11 mouse cellular contexts compared by ENCODE assay signal in genomic region chr15:100467738-100468137, GRCm38 (mm10). TPM values are rescaled to one million over a fixed set of nuclear protein-coding genes. Genes with fewer than 3 reads are reported as not detected.
DNase-seq lines count a peak whose midpoint lies in the region; ATAC-seq and TF ChIP-seq lines count a peak whose summit lies in the region.
"Had no signal": no experiment of that assay in that cellular context is flagged by ENCODE, and none has a peak within 500 bp of the region (broad histone marks: within the 10 kb centered on the region; RNA-seq: fewer than 3 reads in every experiment).

No protein-coding gene starts in this region.

- 39% methylated on average over 8 of the region's 8 CpGs for WGBS in heart, embryonic 10.5 days
- 37% methylated on average over 8 of the region's 8 CpGs for WGBS in forebrain, embryonic 16.5 days
- 34% methylated on average over 7 of the region's 8 CpGs for WGBS in liver, embryonic 14.5 days (ENCODE audit: insufficient replicate concordance)

- no peaks in the 10 kb centered on the region for H3K9me3 ChIP-seq in heart, embryonic 10.5 days
- no peaks in the 10 kb centered on the region for H3K9me3 ChIP-seq in forebrain, embryonic 16.5 days (ENCODE audit: control insufficient read depth, low read length)
- H3K9me3 ChIP-seq in liver, embryonic 14.5 days (ENCODE audit: control insufficient read depth, low read length), result no peaks in the 10 kb centered on the region

- no peak for ATAC-seq in forebrain, embryonic 16.5 days
- ATAC-seq in liver, embryonic 14.5 days (ENCODE audit: insufficient read depth), result no peak

- H3K79me3 ChIP-seq in C2C12 (ENCODE audit: low read depth), result no peaks in the 10 kb centered on the region

- peaks cover 22% of the 10 kb centered on the region for H3K36me3 ChIP-seq in heart, embryonic 10.5 days
- H3K36me3 ChIP-seq in C2C12 (ENCODE audit: control insufficient read depth, insufficient read depth), result peaks cover 13% of the 10 kb centered on the region
- peaks cover 3% of the 10 kb centered on the region; the same call in 1 of the 2 replicates for H3K36me3 ChIP-seq in forebrain, embryonic 16.5 days (ENCODE audit: control insufficient read depth, insufficient read depth)
- H3K36me3 ChIP-seq in liver, embryonic 14.5 days (replicated peaks; ENCODE audit: control insufficient read depth, insufficient read depth, low read depth), result no peaks in the 10 kb centered on the region

- H3K4me3 ChIP-seq in heart, embryonic 10.5 days, result peak overlapping the region; percentile 76
- peak overlapping the region; percentile 91 for H3K4me3 ChIP-seq in C2C12 (ENCODE audit: insufficient read depth, poor library complexity, severe bottlenecking)
- H3K4me3 ChIP-seq in forebrain, embryonic 16.5 days (replicated peaks; ENCODE audit: low read length), result peak overlapping the region; percentile 74
- peak overlapping the region; percentile 66 to 84; a peak in 2 of 4 replicates for H3K4me3 ChIP-seq in liver, embryonic 14.5 days (ENCODE audit: insufficient read depth in 1 of 2, low read depth in 2 of 2, low read length in 2 of 2)

- H3K27me3 ChIP-seq in heart, embryonic 10.5 days (ENCODE audit: insufficient read depth, poor library complexity, severe bottlenecking), result no peaks in the 10 kb centered on the region
- H3K27me3 ChIP-seq in C2C12 (ENCODE audit: control insufficient read depth, insufficient read depth, insufficient read length), result no peaks in the 10 kb centered on the region
- no peaks in the 10 kb centered on the region for H3K27me3 ChIP-seq in forebrain, embryonic 16.5 days (replicated peaks; ENCODE audit: control insufficient read depth, insufficient read depth, low read length)
- no peaks in the 10 kb centered on the region for H3K27me3 ChIP-seq in liver, embryonic 14.5 days (ENCODE audit: control insufficient read depth, insufficient read depth, low read length)

- H3K4me1 ChIP-seq in heart, embryonic 10.5 days, result peaks cover 21% of the 10 kb centered on the region
- H3K4me1 ChIP-seq in forebrain, embryonic 16.5 days (replicated peaks; ENCODE audit: control insufficient read depth, insufficient read depth, low read length), result peaks cover 24% of the 10 kb centered on the region
- H3K4me1 ChIP-seq in liver, embryonic 14.5 days (replicated peaks; ENCODE audit: control insufficient read depth in 2 of 2, insufficient read depth in 2 of 2, low read length in 1 of 2), result peaks cover 5 to 15% of the 10 kb centered on the region in 2 experiments

- no peak overlapping the region for H3ac ChIP-seq in C2C12 (ENCODE audit: control insufficient read depth, insufficient read length, low read depth)

- peak overlapping the region; percentile 61 for H3K4me2 ChIP-seq in forebrain, embryonic 16.5 days (ENCODE audit: low read length)
- peak overlapping the region; percentile 78; the same call in 1 of the 2 replicates for H3K4me2 ChIP-seq in liver, embryonic 14.5 days (ENCODE audit: low read depth)

- H3K9ac ChIP-seq in forebrain, embryonic 16.5 days (replicated peaks; ENCODE audit: low read depth, low read length), result 0 out of 2 replicates have a peak overlapping the region, but pooled peaks have one; percentile 33
- H3K9ac ChIP-seq in liver, embryonic 14.5 days (replicated peaks), result no peak overlapping the region

- no peak for TF ChIP-seq CTCF in C2C12 (IDR thresholded peaks at IDR 0.05; ENCODE audit: control insufficient read depth, insufficient read depth, insufficient read length)
- no peak for TF ChIP-seq CTCF in liver, embryonic 14.5 days (IDR thresholded peaks at IDR 0.05; ENCODE audit: low read depth)

- no peak overlapping the region for H3K27ac ChIP-seq in heart, embryonic 10.5 days
- H3K27ac ChIP-seq in forebrain, embryonic 16.5 days (ENCODE audit: low read length), result no peak overlapping the region
- no peak overlapping the region for H3K27ac ChIP-seq in liver, embryonic 14.5 days

- no peak for DNase-seq in heart, embryonic 10.5 days (ENCODE audit: low spot score)
- no peak for DNase-seq in heart, postnatal 14 days
- no peak for DNase-seq in liver, embryonic 14.5 days (ENCODE audit: low read depth in 3 of 3, low spot score in 3 of 3)
- no peak for DNase-seq in cerebellum, postnatal 14 days
- no peak for DNase-seq in gastrocnemius, postnatal 4 days (ENCODE audit: low spot score in 2 of 2)
- no peak for DNase-seq in adrenal gland, adult 8-10 months
- DNase-seq: adrenal gland, postnatal 25 days; right cerebral cortex, postnatal 4 days had no signal

- H3K79me2 ChIP-seq in C2C12 (ENCODE audit: control insufficient read depth, insufficient read depth), result peaks cover 12% of the 10 kb centered on the region

- no peak for TF ChIP-seq EP300 in liver, embryonic 14.5 days (IDR thresholded peaks at IDR 0.05; ENCODE audit: low read depth)

- intact Hi-C loops in heart, postnatal 14 days (cut with DNase I), result loop anchor here (2.0 to 5.0 kb wide), 3 partner anchors 27 to 215 kb away; partner anchors contain the start of gene Csrnp2

TF ChIP-seq in C2C12, 6 proteins besides CTCF, POLR2A, EP300 and RAD21:
- TF ChIP-seq FOSL1 (IDR thresholded peaks at IDR 0.05; ENCODE audit: insufficient read depth, low read length, poor library complexity, severe bottlenecking) (no peak), MYOG (IDR thresholded peaks at IDR 0.05; ENCODE audit: control insufficient read depth, extremely low read depth, insufficient read length) (no peak), MAX (IDR thresholded peaks at IDR 0.05) (no peak), CEBPB (IDR thresholded peaks at IDR 0.05; ENCODE audit: low read depth) (no peak), USF1 (IDR thresholded peaks at IDR 0.05; ENCODE audit: low read depth) (no peak), MYOD1 (IDR thresholded peaks at IDR 0.05; ENCODE audit: control insufficient read depth, insufficient read length, low read depth) (no peak)

RNA-seq across cellular contexts. Expression of gene Letmd1, which starts 1.1 kb away (rescaled TPM):
- 21.1 and 27.9 TPM in 2 replicates for polyA plus RNA-seq in heart, embryonic 10.5 days (2016; fragmentation: Nextera tagmentation; extraction: Ambion mirVana)
- total RNA-seq in heart, postnatal 14 days (2021), result 10 to 100 TPM; 12.8 to 20.4 TPM
- 34.0 TPM for polyA plus RNA-seq in C2C12 (2012; fragmentation: generic; extraction: Trizol)
- polyA plus RNA-seq in forebrain, embryonic 16.5 days (2015; fragmentation: Nextera tagmentation; extraction: Ambion mirVana), result 52.4 and 58.7 TPM in 2 replicates
- 15.2 and 18.1 TPM in 2 replicates for polyA plus RNA-seq in liver, embryonic 14.5 days (2012; rRNA removed)
- 9.5 and 10.6 TPM in 2 replicates for polyA plus RNA-seq in liver, embryonic 14.5 days (2014; fragmentation: Nextera tagmentation; extraction: Ambion mirVana)
- 10 to 100 TPM; 20.9 to 24.1 TPM for total RNA-seq in gastrocnemius, postnatal 4 days (2021)
- 100 to 1,000 TPM in 3 of 4 experiments, 10 to 100 TPM in 1; 77.8 to 122 (median 108) TPM for total RNA-seq in adrenal gland, adult 8-10 months (2022)

RNA-seq across cellular contexts. Expression of gene Csrnp2, which starts 27.6 kb away (rescaled TPM):
- 11.6 and 13.6 TPM in 2 replicates for polyA plus RNA-seq in heart, embryonic 10.5 days (2016; fragmentation: Nextera tagmentation; extraction: Ambion mirVana)
- 1 to 10 TPM; 3.1 to 3.2 TPM for total RNA-seq in heart, postnatal 14 days (2021)
- 11.6 TPM for polyA plus RNA-seq in C2C12 (2012; fragmentation: generic; extraction: Trizol)
- polyA plus RNA-seq in forebrain, embryonic 16.5 days (2015; fragmentation: Nextera tagmentation; extraction: Ambion mirVana), result 56.3 and 56.9 TPM in 2 replicates
- polyA plus RNA-seq in liver, embryonic 14.5 days (2012; rRNA removed), result 0.42 and 0.59 TPM in 2 replicates
- 0.58 and 0.78 TPM in 2 replicates for polyA plus RNA-seq in liver, embryonic 14.5 days (2014; fragmentation: Nextera tagmentation; extraction: Ambion mirVana)
- total RNA-seq in gastrocnemius, postnatal 4 days (2021), result 1 to 10 TPM; 5.7 to 5.9 TPM
- 1 to 10 TPM; 5.7 to 8.5 (median 6.7) TPM for total RNA-seq in adrenal gland, adult 8-10 months (2022)

RNA-seq across cellular contexts. Expression of gene Slc11a2, which starts 42.9 kb away (rescaled TPM):
- polyA plus RNA-seq in heart, embryonic 10.5 days (2016; fragmentation: Nextera tagmentation; extraction: Ambion mirVana), result 20.4 and 24.5 TPM in 2 replicates
- total RNA-seq in heart, postnatal 14 days (2021), result 10 to 100 TPM; 53.6 to 58.2 TPM
- polyA plus RNA-seq in C2C12 (2012; fragmentation: generic; extraction: Trizol), result 34.3 TPM
- polyA plus RNA-seq in forebrain, embryonic 16.5 days (2015; fragmentation: Nextera tagmentation; extraction: Ambion mirVana), result 20.3 and 28.2 TPM in 2 replicates
- polyA plus RNA-seq in liver, embryonic 14.5 days (2012; rRNA removed), result 38.4 and 40.8 TPM in 2 replicates
- polyA plus RNA-seq in liver, embryonic 14.5 days (2014; fragmentation: Nextera tagmentation; extraction: Ambion mirVana), result 37.7 and 38.4 TPM in 2 replicates
- total RNA-seq in gastrocnemius, postnatal 4 days (2021), result 10 to 100 TPM; 28.0 to 28.6 TPM
- 100 to 1,000 TPM; 110 to 151 (median 127) TPM for total RNA-seq in adrenal gland, adult 8-10 months (2022)

RNA-seq across cellular contexts. Expression of gene Gm5475, which starts 45.8 kb away (rescaled TPM):
- not detected in 2 replicates for polyA plus RNA-seq in heart, embryonic 10.5 days (2016; fragmentation: Nextera tagmentation; extraction: Ambion mirVana)
- not detected for total RNA-seq in heart, postnatal 14 days (2021)
- polyA plus RNA-seq in C2C12 (2012; fragmentation: generic; extraction: Trizol), result 0.02 TPM
- polyA plus RNA-seq in forebrain, embryonic 16.5 days (2015; fragmentation: Nextera tagmentation; extraction: Ambion mirVana), result 0.09 TPM in 2 replicates
- 0.01 TPM in 1 of 2 replicates, not detected in the other for polyA plus RNA-seq in liver, embryonic 14.5 days (2012; rRNA removed)
- 0.05 TPM in 1 of 2 replicates, not detected in the other for polyA plus RNA-seq in liver, embryonic 14.5 days (2014; fragmentation: Nextera tagmentation; extraction: Ambion mirVana)
- not detected for total RNA-seq in gastrocnemius, postnatal 4 days (2021)
- under 1 TPM; 0.09 to 0.28 (median 0.26) TPM for total RNA-seq in adrenal gland, adult 8-10 months (2022)
- total RNA-seq: adrenal gland, postnatal 25 days; left cerebral cortex, adult 18-20 months had no signal
